Mouse (Mus musculus) naive thymus-derived CD4-positive, alpha-beta T cell, adult 5 months (primary cell): ENCODE data around the gene Prdx6. TPM values are rescaled to one million over a fixed set of nuclear protein-coding genes. Genes with fewer than 3 reads are reported as not detected.

Experiments
- polyA plus RNA-seq: library from polyadenylated mRNA; unstranded; fragments of 100-300 nt; shearing (Covaris generic); gene quantifications from one replicate; pipeline ENCODE4 v1.2.1, GENCODE M21; 2017

Prdx6 gene
- 1,237 TPM for polyA plus RNA-seq

GRCm38 (mm10) chr1:161250604-161251416, at the start of gene Prdx6:
Gene Prdx6 (minus strand): TSS chr1:161251219.

Other genes with a start within 250 kb of the Prdx6 start
- gene Zbtb37, start 216.4 kb downstream of the Prdx6 start, polyA plus RNA-seq = 11.4 TPM
- gene Dars2, start 180.6 kb downstream of the Prdx6 start, polyA plus RNA-seq = 11.5 TPM
- gene Cenpl, start 180.5 kb downstream of the Prdx6 start, polyA plus RNA-seq = 43.7 TPM
- 19.6 TPM for gene Klhl20, start 119.7 kb downstream of the Prdx6 start, polyA plus RNA-seq
- not detected for gene Ankrd45, start 108.5 kb downstream of the Prdx6 start, polyA plus RNA-seq
- gene Tex50, start 91.9 kb downstream of the Prdx6 start, polyA plus RNA-seq = not detected
- gene Tnfsf4, start 144.2 kb upstream of the Prdx6 start, polyA plus RNA-seq = 0.31 TPM
- not detected for gene Tnfsf18, start 243.4 kb upstream of the Prdx6 start, polyA plus RNA-seq